Mouse (Mus musculus): ENCODE results near the gene Cyp2g1. TPM values are rescaled to one million over a fixed set of nuclear protein-coding genes. Genes with fewer than 3 reads are reported as not detected.
"Not testable (repeated sequence)": the region's sequence is repeated elsewhere in the genome, so short reads cannot be mapped to it uniquely, and the experiment has no call there.

The Cyp2g1 gene
- polyA plus RNA-seq, 1 experiment from 2014 or later: not detected

- Histone ChIP-seq H3K4me2 (replicated peaks) (0 out of 2 replicates have a peak within 1 kb of the TSS, but pooled peaks have one; percentile 49), H3K9ac (peak within 1 kb of the TSS; percentile 36; the same call in 1 of the 2 replicates)
- not testable (repeated sequence) for H3K4me1 ChIP-seq (replicated peaks; ENCODE audit: control insufficient read depth, insufficient read depth, low read length); ATAC-seq (ENCODE audit: low FRiP score); H3K9me3 ChIP-seq (ENCODE audit: control insufficient read depth, low read length); H3K36me3 ChIP-seq (replicated peaks; ENCODE audit: control insufficient read depth, insufficient read depth); DNase-seq (ENCODE audit: low spot score); H3K27ac ChIP-seq; H3K4me3 ChIP-seq (replicated peaks; ENCODE audit: low read length); H3K27me3 ChIP-seq (ENCODE audit: control insufficient read depth, insufficient read depth, low read length)
- 70% methylated on average over 3 of the region's 3 CpGs for WGBS
Measured at GRCm38 (mm10) chr7:26835059-26835458, 26.4 kb downstream of the Cyp2g1 start, which contains the start of gene Cyp2a5. Cyp2a5 (plus strand) TSS chr7:26835305.

GRCm38 (mm10) chr7:26843400-26843799 lies 34.7 kb downstream of the Cyp2g1 start:
- H3K4me1 ChIP-seq (replicated peaks; ENCODE audit: control insufficient read depth, insufficient read depth, low read length); H3K27ac ChIP-seq; H3K9me3 ChIP-seq (ENCODE audit: control insufficient read depth, low read length); H3K4me2 ChIP-seq (replicated peaks); H3K4me3 ChIP-seq (replicated peaks; ENCODE audit: low read length); DNase-seq (ENCODE audit: low spot score); H3K9ac ChIP-seq; ATAC-seq (ENCODE audit: low FRiP score); H3K36me3 ChIP-seq (replicated peaks; ENCODE audit: control insufficient read depth, insufficient read depth); H3K27me3 ChIP-seq (ENCODE audit: control insufficient read depth, insufficient read depth, low read length): not testable (repeated sequence)
- 96% methylated on average over 2 of the region's 2 CpGs for WGBS

GRCm38 (mm10) chr7:26850063-26850462 lies 41.4 kb downstream of the Cyp2g1 start:
- not testable (repeated sequence) for ATAC-seq (ENCODE audit: low FRiP score)

More at GRCm38 (mm10) chr7:26850063-26850462, 41.4 kb downstream of the Cyp2g1 start:
- not testable (repeated sequence) for H3K4me3 ChIP-seq (replicated peaks; ENCODE audit: low read length); H3K9ac ChIP-seq; H3K27me3 ChIP-seq (ENCODE audit: control insufficient read depth, insufficient read depth, low read length); H3K9me3 ChIP-seq (ENCODE audit: control insufficient read depth, low read length); H3K4me2 ChIP-seq (replicated peaks); H3K36me3 ChIP-seq (replicated peaks; ENCODE audit: control insufficient read depth, insufficient read depth); H3K27ac ChIP-seq; DNase-seq (ENCODE audit: low spot score); H3K4me1 ChIP-seq (replicated peaks; ENCODE audit: control insufficient read depth, insufficient read depth, low read length)

Other genes with a start within 250 kb of the Cyp2g1 start
- gene Vmn1r185, start 190.4 kb upstream of the Cyp2g1 start, polyA plus RNA-seq (2014; fragmentation: Nextera tagmentation; extraction: Ambion mirVana): not detected in 2 replicates
- not detected in 2 replicates for gene Cyp2b23, start 122.5 kb upstream of the Cyp2g1 start, polyA plus RNA-seq (2014; fragmentation: Nextera tagmentation; extraction: Ambion mirVana)
- gene Cyp2b19, start 51.8 kb upstream of the Cyp2g1 start, polyA plus RNA-seq (2014; fragmentation: Nextera tagmentation; extraction: Ambion mirVana): 0.56 and 0.77 TPM in 2 replicates
- 1.3 TPM in 2 replicates for gene Cyp2a5, start 26.4 kb downstream of the Cyp2g1 start, polyA plus RNA-seq (2014; fragmentation: Nextera tagmentation; extraction: Ambion mirVana)
- gene Cyp2a22, start 130.5 kb downstream of the Cyp2g1 start, polyA plus RNA-seq (2014; fragmentation: Nextera tagmentation; extraction: Ambion mirVana): not detected in 2 replicates
- not detected in 2 replicates for gene Cyp2a12, start 220.2 kb downstream of the Cyp2g1 start, polyA plus RNA-seq (2014; fragmentation: Nextera tagmentation; extraction: Ambion mirVana)